Mouse (Mus musculus): ENCODE data around the gene Gnb2.

Gnb2 gene

GRCm38 (mm10) chr5:137521861-137522260 is 11.4 kb downstream of the Gnb2 start:
- DNase-seq (ENCODE audit: extremely low spot score, low read depth, low spot score) = no peak

GRCm38 (mm10) chr5:137519691-137520550 is 13.4 kb downstream of the Gnb2 start:
- DNase-seq (ENCODE audit: extremely low spot score, low read depth, low spot score) = no peak

- DNase-seq (ENCODE audit: extremely low spot score, low read depth, low spot score) = no peak
These were observed 14.9 kb downstream of the Gnb2 start, which contains the start of gene Gigyf1 for GRCm38 (mm10) chr5:137518436-137518835. Gigyf1 (plus strand) TSS chr5:137518548.

DNA sequence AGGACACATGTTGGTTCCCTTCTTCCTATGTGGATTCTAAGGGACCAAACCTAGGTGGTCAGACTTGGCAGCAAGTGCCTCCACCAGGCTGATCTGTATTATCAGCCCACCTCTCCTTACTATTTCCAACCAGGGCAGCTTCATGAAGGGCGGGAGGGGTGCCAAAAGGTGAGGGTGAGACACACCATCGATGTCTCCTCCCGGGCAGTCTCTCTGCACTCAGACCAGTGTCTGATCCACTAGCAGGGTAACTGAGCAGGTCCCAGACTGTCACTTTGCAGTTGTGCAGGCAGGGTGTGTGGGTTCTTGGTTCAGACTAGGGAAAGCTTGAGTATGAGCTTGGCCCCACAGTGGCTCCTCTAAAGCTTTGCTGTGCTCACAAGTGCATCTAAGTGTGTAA is 18.5 kb downstream of the Gnb2 start:
- no peak for DNase-seq (ENCODE audit: extremely low spot score, low read depth, low spot score)

DNA sequence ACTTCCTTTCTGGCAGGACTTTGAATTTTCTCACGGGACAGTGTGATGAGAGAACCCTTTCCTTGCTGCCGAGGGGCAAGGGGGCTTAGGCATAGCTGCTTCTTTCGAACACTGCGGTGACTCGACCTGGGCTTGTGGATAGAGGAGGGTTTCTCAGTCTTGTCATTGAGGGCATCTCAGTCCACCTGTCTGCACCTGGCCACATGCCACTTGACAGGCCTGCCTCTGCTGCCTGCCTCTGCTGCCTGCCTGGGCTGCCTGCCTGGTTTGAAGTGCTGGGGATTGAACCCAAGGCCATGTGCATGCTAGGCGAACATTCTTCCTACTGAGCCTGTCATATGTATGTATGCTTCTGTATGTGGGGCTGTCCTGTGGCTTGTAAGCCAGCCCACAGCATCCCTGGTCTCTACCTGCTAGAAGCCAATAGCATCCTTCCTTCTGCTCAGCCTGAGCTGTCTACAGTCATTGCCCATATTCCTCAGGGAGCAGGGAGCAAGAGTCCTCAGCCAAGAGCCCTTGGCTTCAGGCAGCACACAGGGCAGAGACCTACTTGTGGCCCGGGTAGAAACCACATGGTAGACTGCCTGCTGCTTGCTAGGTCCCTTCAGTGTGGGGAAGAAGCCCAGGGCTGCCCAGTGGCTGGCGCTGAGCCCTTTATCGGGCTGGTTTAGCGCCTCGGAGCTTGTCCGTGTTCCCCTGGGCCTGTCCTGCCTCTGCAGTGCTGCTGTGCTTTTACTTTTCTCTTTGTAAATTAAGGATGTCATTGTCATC is 19.2 kb downstream of the Gnb2 start:
- no peak for DNase-seq (ENCODE audit: extremely low spot score, low read depth, low spot score)

DNA sequence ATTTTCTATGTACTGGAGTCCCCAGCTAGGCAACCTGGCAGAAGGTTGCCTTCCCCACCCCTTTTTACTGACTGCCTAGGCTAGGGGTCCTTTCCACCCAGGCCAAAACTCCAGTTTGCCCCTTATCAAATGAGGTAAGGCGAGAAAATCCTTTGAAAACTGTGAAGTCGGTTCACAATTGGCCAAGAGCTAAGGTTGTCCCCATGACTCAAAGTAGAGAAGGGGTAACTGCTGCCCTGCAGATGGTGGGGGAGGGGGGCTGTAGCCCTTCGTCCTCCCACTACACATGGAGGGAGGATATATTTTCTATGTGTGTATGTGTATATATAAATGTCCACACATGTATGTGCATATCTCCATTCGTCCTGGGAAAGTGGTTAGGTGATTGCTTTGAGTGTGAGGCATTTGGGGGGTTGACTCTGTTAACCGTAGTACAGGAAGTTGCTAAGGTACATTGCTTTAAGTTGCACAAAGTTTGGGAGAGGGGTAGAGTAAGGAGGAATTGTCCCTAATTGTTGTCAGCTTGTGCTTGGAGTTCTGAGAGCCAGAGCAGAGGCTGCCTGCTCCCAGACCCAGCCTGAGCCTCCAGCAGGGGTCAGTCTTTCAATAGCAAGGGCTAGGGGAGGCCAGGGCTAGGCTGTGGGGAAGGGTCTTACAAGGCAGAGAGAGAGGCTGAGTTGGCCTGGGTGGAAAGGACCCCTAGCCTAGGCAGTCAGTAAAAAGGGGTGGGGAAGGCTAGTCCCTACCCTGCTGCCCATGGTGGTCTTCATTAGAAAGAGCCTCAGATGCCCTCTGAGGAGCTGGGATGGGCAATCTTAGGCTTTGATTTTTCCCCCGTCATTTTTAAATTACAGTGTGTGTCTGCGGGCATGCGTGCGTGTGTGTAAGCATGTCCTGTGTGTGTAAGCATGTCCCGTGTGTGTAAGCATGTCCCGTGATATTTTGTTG is 20.2 kb downstream of the Gnb2 start:
- no peak for DNase-seq (ENCODE audit: extremely low spot score, low read depth, low spot score)

- no peak for DNase-seq (ENCODE audit: extremely low spot score, low read depth, low spot score)
These were observed 21.6 kb downstream of the Gnb2 start for GRCm38 (mm10) chr5:137511706-137512105.

- DNase-seq (ENCODE audit: extremely low spot score, low read depth, low spot score) = no peak
These were observed 22.5 kb downstream of the Gnb2 start for GRCm38 (mm10) chr5:137510573-137511390.

DNA sequence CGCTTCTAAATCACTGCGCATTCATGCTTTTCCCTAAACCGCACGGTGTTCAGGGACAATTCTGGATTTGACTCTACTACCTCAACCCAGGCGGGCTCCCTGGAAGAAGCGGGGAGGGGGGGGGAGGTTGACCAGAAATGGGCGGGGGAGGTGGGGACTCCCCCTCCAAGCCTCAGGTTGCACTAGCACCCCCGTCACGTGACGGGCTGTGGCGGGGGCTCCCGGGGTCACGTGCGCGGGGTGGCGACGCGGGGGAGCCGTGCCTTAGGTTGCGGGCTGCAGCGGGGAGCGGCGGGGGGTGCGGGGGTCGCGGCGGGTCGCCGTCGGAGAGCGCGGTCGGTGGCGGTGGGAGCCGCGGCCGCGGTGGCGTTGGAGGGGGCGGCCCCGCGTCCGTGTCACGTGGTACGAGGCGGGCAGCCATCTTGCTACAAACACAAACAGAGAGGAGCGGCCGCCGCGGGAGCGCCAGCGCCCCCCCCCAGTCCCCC is 23.3 kb downstream of the Gnb2 start:
- DNase-seq (ENCODE audit: extremely low spot score, low read depth, low spot score) = no peak

- no peak for DNase-seq (ENCODE audit: extremely low spot score, low read depth, low spot score)
These were observed 29.3 kb downstream of the Gnb2 start for GRCm38 (mm10) chr5:137504041-137504440.

GRCm38 (mm10) chr5:137502667-137503110 is 30.6 kb downstream of the Gnb2 start:
- DNase-seq (ENCODE audit: extremely low spot score, low read depth, low spot score) = peak; percentile 44

GRCm38 (mm10) chr5:137501709-137502666 is 31.3 kb downstream of the Gnb2 start, which contains the start of gene Pop7:
Pop7 (minus strand) TSS chr5:137502518.
- DNase-seq (ENCODE audit: extremely low spot score, low read depth, low spot score) = peak; percentile 98

DNA sequence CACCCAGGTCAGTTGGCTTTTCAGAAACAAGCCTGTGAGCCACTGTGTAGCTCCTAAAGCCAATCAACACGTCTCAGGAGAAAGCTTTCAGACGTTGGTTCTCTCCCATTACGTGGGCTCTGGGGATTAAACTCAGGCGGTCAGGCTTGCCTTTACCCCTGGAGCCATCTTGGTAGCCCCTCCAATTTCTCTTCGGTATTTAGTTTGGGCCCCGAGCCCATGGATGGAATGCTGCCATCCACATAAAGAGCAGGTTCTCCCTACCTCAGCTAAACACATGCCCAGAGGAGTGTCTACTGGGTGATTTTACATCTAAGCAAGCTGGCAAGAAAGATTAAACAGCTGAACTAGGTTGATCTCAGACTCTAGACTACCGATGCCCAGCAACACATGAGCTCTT is 33.1 kb downstream of the Gnb2 start:
- DNase-seq (ENCODE audit: extremely low spot score, low read depth, low spot score) = no peak

- no peak for DNase-seq (ENCODE audit: extremely low spot score, low read depth, low spot score)
These were observed 39.5 kb downstream of the Gnb2 start for GRCm38 (mm10) chr5:137493831-137494230.

GRCm38 (mm10) chr5:137491559-137491958 is 41.8 kb downstream of the Gnb2 start:
- DNase-seq (ENCODE audit: extremely low spot score, low read depth, low spot score) = no peak

GRCm38 (mm10) chr5:137487616-137488015 is 45.7 kb downstream of the Gnb2 start:
- no peak for DNase-seq (ENCODE audit: extremely low spot score, low read depth, low spot score)

- no peak for DNase-seq (ENCODE audit: extremely low spot score, low read depth, low spot score)
These were observed 47.5 kb downstream of the Gnb2 start for GRCm38 (mm10) chr5:137485851-137486155.

DNA sequence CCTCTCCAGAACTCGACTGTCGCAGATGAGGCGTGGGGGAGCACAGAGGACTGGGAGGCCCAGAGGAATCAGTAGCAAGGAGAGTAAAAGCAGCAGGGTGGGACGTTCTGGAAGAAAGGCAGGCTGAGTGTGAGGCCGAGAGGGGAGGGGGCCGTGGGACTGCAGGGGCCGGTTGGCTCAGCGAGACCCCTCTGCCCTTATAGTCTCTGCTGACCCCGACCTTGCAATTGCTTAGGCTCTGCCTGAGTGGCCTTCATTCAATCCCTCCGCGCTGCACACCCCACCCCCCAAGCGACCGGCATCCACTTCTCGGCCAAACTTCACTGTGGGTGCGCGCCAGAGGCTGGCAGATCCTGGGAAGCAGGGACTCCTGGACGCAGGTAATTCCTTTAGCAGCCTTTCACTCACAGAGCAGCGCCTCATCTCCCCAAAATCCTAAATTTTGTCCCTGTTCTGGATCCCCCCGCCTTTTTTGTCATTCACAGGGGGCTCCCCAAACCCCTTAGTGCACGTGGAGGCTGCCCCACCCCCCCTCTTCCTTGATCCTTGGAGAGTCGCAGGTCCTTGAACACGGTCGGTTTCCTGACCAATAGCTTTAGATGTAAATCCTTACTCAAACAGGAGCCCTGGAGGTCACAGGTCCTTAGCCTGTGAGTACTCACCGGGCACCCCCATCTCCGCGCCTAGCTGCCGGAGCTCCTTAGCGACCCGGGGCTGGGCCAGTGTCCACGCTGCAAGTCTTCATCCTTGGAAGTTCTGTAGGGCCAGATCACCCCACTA is 48.0 kb downstream of the Gnb2 start:
- DNase-seq (ENCODE audit: extremely low spot score, low read depth, low spot score) = no peak
